Mouse (Mus musculus) midbrain, embryonic 16.5 days (tissue): ENCODE measurements around the gene Tex10. TPM values are rescaled to one million over a fixed set of nuclear protein-coding genes. Genes with fewer than 3 reads are reported as not detected.
"Not testable (repeated sequence)": the region's sequence is repeated elsewhere in the genome, so short reads cannot be mapped to it uniquely, and the experiment has no call there.

Experiments used
- ATAC-seq: fragments of 200-750 bp; cut with Nextera tagmentation; 2 replicates; pipeline ENCODE4 v1.8.0; 2017; ENCODE audit warnings: moderate TSS enrichment
- H3K27ac ChIP-seq: fragments of 300-500 bp; sonication (generic); 2 replicates; pipeline ENCODE4 v1.5.1; 2014; ENCODE audit warnings: mild to moderate bottlenecking, low read length, mixed read lengths
- H3K27me3 ChIP-seq: fragments of 300-500 bp; sonication (generic); 2 replicates; pipeline ENCODE4 v1.6.1; 2014; ENCODE audit warnings: low read depth, low read length, mixed read lengths; ENCODE audit not compliant: control insufficient read depth, insufficient read depth
- H3K36me3 ChIP-seq: fragments of 300-500 bp; sonication (generic); 2 replicates; pipeline ENCODE4 v1.6.1; 2014; ENCODE audit warnings: mild to moderate bottlenecking, low read length, moderate library complexity, mixed read lengths; ENCODE audit not compliant: control insufficient read depth, insufficient read depth
- H3K4me1 ChIP-seq: fragments of 300-500 bp; sonication (generic); 2 replicates; pipeline ENCODE4 v1.6.1; 2014; ENCODE audit warnings: mild to moderate bottlenecking, low read length, mixed read lengths; ENCODE audit not compliant: control insufficient read depth, insufficient read depth
- H3K4me2 ChIP-seq: fragments of 300-500 bp; sonication (generic); 2 replicates; pipeline ENCODE4 v1.6.1; 2014; ENCODE audit warnings: mild to moderate bottlenecking, low read length, mixed read lengths
- H3K4me3 ChIP-seq: fragments of 300-500 bp; sonication (generic); 2 replicates; pipeline ENCODE4 v1.5.1; 2014; ENCODE audit warnings: low read depth, mild to moderate bottlenecking, low read length, moderate library complexity, mixed read lengths
- H3K9ac ChIP-seq: fragments of 300-500 bp; sonication (generic); 2 replicates; pipeline ENCODE4 v1.6.1; 2014; ENCODE audit warnings: low read depth, low read length, mixed read lengths
- H3K9me3 ChIP-seq: fragments of 300-500 bp; sonication (generic); replicated peaks from 2 replicates; pipeline ENCODE4 v1.6.1; 2014; ENCODE audit warnings: mild to moderate bottlenecking, low read length, mixed read lengths; ENCODE audit not compliant: control insufficient read depth, poor library complexity, severe bottlenecking
- WGBS: fragments of 180-500 bp; shearing (Covaris S2); extraction: QIAGEN DNeasy Blood & Tissue Kit; methylation state at CpG from one replicate; pipeline ENCODE4 v1.1.7; 2014; 5-methylcytosine and 5-hydroxymethylcytosine counted together
- polyA plus RNA-seq: library from polyadenylated mRNA; unstranded; fragments of >200 nt; fragmentation: Nextera tagmentation; extraction: Ambion mirVana; gene quantifications from 2 replicates; pipeline ENCODE4 v1.2.1, GENCODE M21; 2015

Tex10 gene
- polyA plus RNA-seq, 1 experiment from 2014 or later = 41.2 TPM

- Histone ChIP-seq H3K27ac (no peak overlapping the region), H3K4me2 (no peak overlapping the region), H3K9ac (no peak overlapping the region), H3K4me3 (no peak overlapping the region), H3K9me3 (no peaks in the 10 kb centered on the region), H3K36me3 (no peaks in the 10 kb centered on the region), H3K4me1 (no peaks in the 10 kb centered on the region), H3K27me3 (no peaks in the 10 kb centered on the region)
- 83% methylated on average over 10 of the region's 10 CpGs for WGBS
- ATAC-seq = no peak
These were observed 57.4 kb downstream of the Tex10 start for GRCm38 (mm10) chr4:48415838-48416335.

GRCm38 (mm10) chr4:48413473-48413872 lies 59.8 kb downstream of the Tex10 start:
- no peak for ATAC-seq
- H3K27ac ChIP-seq = no peak overlapping the region
- no peaks in the 10 kb centered on the region for H3K4me1 ChIP-seq
- H3K27me3 ChIP-seq = no peaks in the 10 kb centered on the region
- no peaks in the 10 kb centered on the region for H3K9me3 ChIP-seq
- no peak overlapping the region for H3K4me3 ChIP-seq
- H3K4me2 ChIP-seq = no peak overlapping the region
- 89% methylated on average over 8 of the region's 8 CpGs for WGBS
- no peaks in the 10 kb centered on the region for H3K36me3 ChIP-seq
- H3K9ac ChIP-seq = no peak overlapping the region

GRCm38 (mm10) chr4:48407350-48408039 lies 65.8 kb downstream of the Tex10 start:
- Histone ChIP-seq H3K9ac (no peak overlapping the region), H3K4me3 (no peak overlapping the region), H3K27me3 (no peaks in the 10 kb centered on the region), H3K36me3 (no peaks in the 10 kb centered on the region), H3K4me2 (no peak overlapping the region), H3K27ac (no peak overlapping the region), H3K4me1 (no peaks in the 10 kb centered on the region), H3K9me3 (no peaks in the 10 kb centered on the region)
- peak; percentile 52 for ATAC-seq
- WGBS = 42% methylated on average over 18 of the region's 18 CpGs

GRCm38 (mm10) chr4:48405724-48406491 lies 67.4 kb downstream of the Tex10 start:
- 92% methylated on average over 7 of the region's 10 CpGs for WGBS

GRCm38 (mm10) chr4:48403066-48403640 lies 70.1 kb downstream of the Tex10 start:
- Histone ChIP-seq H3K27me3 (no peaks in the 10 kb centered on the region), H3K36me3 (no peaks in the 10 kb centered on the region), H3K9me3 (no peaks in the 10 kb centered on the region), H3K27ac (no peak overlapping the region), H3K4me3 (no peak overlapping the region), H3K4me2 (no peak overlapping the region), H3K9ac (no peak overlapping the region), H3K4me1 (no peaks in the 10 kb centered on the region)
- no peak for ATAC-seq
- WGBS = 78% methylated on average over 16 of the region's 16 CpGs

More at GRCm38 (mm10) chr4:48405724-48406491, 67.4 kb downstream of the Tex10 start:
- H3K4me1 ChIP-seq, H3K27me3 ChIP-seq, H3K36me3 ChIP-seq, H3K9me3 ChIP-seq, H3K9ac ChIP-seq, H3K4me3 ChIP-seq, H3K4me2 ChIP-seq, H3K27ac ChIP-seq, ATAC-seq: not testable (repeated sequence)

GRCm38 (mm10) chr4:48396949-48397348 lies 76.3 kb downstream of the Tex10 start:
- no peak overlapping the region for H3K4me2 ChIP-seq
- no peaks in the 10 kb centered on the region for H3K9me3 ChIP-seq
- no peaks in the 10 kb centered on the region for H3K27me3 ChIP-seq
- no peaks in the 10 kb centered on the region for H3K36me3 ChIP-seq
- no peak overlapping the region for H3K9ac ChIP-seq
- H3K4me1 ChIP-seq = no peaks in the 10 kb centered on the region
- 97% methylated on average over 3 of the region's 3 CpGs for WGBS
- ATAC-seq = no peak
- H3K27ac ChIP-seq = no peak overlapping the region
- no peak overlapping the region for H3K4me3 ChIP-seq

GRCm38 (mm10) chr4:48382506-48382905 lies 90.8 kb downstream of the Tex10 start:
- Histone ChIP-seq H3K4me2 (no peak overlapping the region), H3K36me3 (no peaks in the 10 kb centered on the region), H3K4me3 (no peak overlapping the region), H3K27ac (no peak overlapping the region), H3K9me3 (no peaks in the 10 kb centered on the region; the same call in 1 of the 2 replicates), H3K4me1 (no peaks in the 10 kb centered on the region), H3K27me3 (no peaks in the 10 kb centered on the region), H3K9ac (no peak overlapping the region)
- ATAC-seq = no peak
- 86% methylated on average over 5 of the region's 5 CpGs for WGBS

- H3K9ac ChIP-seq = no peak overlapping the region
- H3K4me1 ChIP-seq = no peaks in the 10 kb centered on the region
- no peak overlapping the region for H3K4me3 ChIP-seq
- no peaks in the 10 kb centered on the region for H3K36me3 ChIP-seq
- no peaks in the 10 kb centered on the region; the same call in 1 of the 2 replicates for H3K9me3 ChIP-seq
- no peak overlapping the region for H3K4me2 ChIP-seq
- H3K27me3 ChIP-seq = no peaks in the 10 kb centered on the region
- H3K27ac ChIP-seq = no peak overlapping the region
- ATAC-seq = peak; percentile 77
- WGBS = 2% methylated on average over 2 of the region's 2 CpGs
These were observed 92.3 kb downstream of the Tex10 start for GRCm38 (mm10) chr4:48380940-48381339.
